Mouse (Mus musculus): Measurements from ENCODE around the gene Trim62. TPM values are rescaled to one million over a fixed set of nuclear protein-coding genes. Genes with fewer than 3 reads are reported as not detected.

Trim62 gene
- total RNA-seq (2021), result 14.3 and 17.9 TPM in 2 replicates
- long read RNA-seq, partial matches to known transcripts, result 0 of 5 reads
- long read RNA-seq, other reads (novel, unspliced or antisense), result 1 of 5 reads

GRCm38 (mm10) chr4:128883379-128883781 lies at the start of gene Trim62:
Gene Trim62 (plus strand): TSS chr4:128883580.
- peak; percentile 90 for DNase-seq

GRCm38 (mm10) chr4:128838202-128838601 lies 45.2 kb upstream of the Trim62 start:
- no peak for DNase-seq

- DNase-seq, result peak; percentile 62
These were observed 43.3 kb upstream of the Trim62 start for GRCm38 (mm10) chr4:128839811-128840738.

GRCm38 (mm10) chr4:128841259-128841658 lies 42.1 kb upstream of the Trim62 start:
- DNase-seq, result no peak

GRCm38 (mm10) chr4:128844566-128844965 lies 38.8 kb upstream of the Trim62 start:
- no peak for DNase-seq

- no peak for DNase-seq
These were observed 37.9 kb upstream of the Trim62 start for GRCm38 (mm10) chr4:128845367-128845973.

- DNase-seq, result no peak
These were observed 34.4 kb upstream of the Trim62 start for GRCm38 (mm10) chr4:128848961-128849360.

GRCm38 (mm10) chr4:128849686-128850085 lies 33.7 kb upstream of the Trim62 start:
- DNase-seq, result no peak

- no peak for DNase-seq
These were observed 31.0 kb upstream of the Trim62 start for GRCm38 (mm10) chr4:128852266-128852887.

GRCm38 (mm10) chr4:128853117-128853516 lies 30.3 kb upstream of the Trim62 start:
- DNase-seq, result no peak

- peak; percentile 79 for DNase-seq
These were observed 27.8 kb upstream of the Trim62 start for GRCm38 (mm10) chr4:128855613-128856040.

- DNase-seq, result no peak
These were observed 26.2 kb upstream of the Trim62 start for GRCm38 (mm10) chr4:128857212-128857611.

GRCm38 (mm10) chr4:128858226-128858625 lies 25.2 kb upstream of the Trim62 start:
- peak; percentile 79 for DNase-seq

GRCm38 (mm10) chr4:128858878-128859277 lies 24.5 kb upstream of the Trim62 start:
- no peak for DNase-seq

- no peak for DNase-seq
These were observed 10.4 kb upstream of the Trim62 start for GRCm38 (mm10) chr4:128872992-128873391.

- no peak for DNase-seq
These were observed 9.3 kb upstream of the Trim62 start for GRCm38 (mm10) chr4:128874062-128874461.

GRCm38 (mm10) chr4:128875439-128875838 lies 7.9 kb upstream of the Trim62 start:
- no peak for DNase-seq

GRCm38 (mm10) chr4:128877520-128877919 lies 5.9 kb upstream of the Trim62 start:
- no peak for DNase-seq

- DNase-seq, result no peak
These were observed 4.4 kb upstream of the Trim62 start for GRCm38 (mm10) chr4:128878901-128879491.

- DNase-seq, result peak; percentile 73
These were observed 676 bp downstream of the Trim62 start for GRCm38 (mm10) chr4:128883801-128884710.

- no peak for DNase-seq
These were observed 1.3 kb downstream of the Trim62 start for GRCm38 (mm10) chr4:128884711-128885095.
